Mouse (Mus musculus) heart, embryonic 16.5 days (tissue): Measurements from ENCODE around the gene Wt1. TPM values are rescaled to one million over a fixed set of nuclear protein-coding genes. Genes with fewer than 3 reads are reported as not detected.

ENCODE experiments used
- ATAC-seq: fragments of 200-750 bp; cut with Nextera tagmentation; replicated peaks from 2 replicates; pipeline ENCODE4 v1.8.0; 2017; ENCODE audit warnings: moderate number of reproducible peaks; ENCODE audit not compliant: insufficient read depth, low FRiP score; ENCODE audit errors: extremely low read depth
- H3K27ac ChIP-seq: fragments of 300-500 bp; sonication (generic); 2 replicates; pipeline ENCODE4 v1.5.1; 2014; ENCODE audit warnings: mild to moderate bottlenecking, low read length, control low read depth, moderate library complexity
- H3K27me3 ChIP-seq: fragments of 300-500 bp; sonication (generic); 2 replicates; pipeline ENCODE4 v1.6.1; 2014; ENCODE audit warnings: low read length, mixed read lengths; ENCODE audit not compliant: control insufficient read depth, insufficient read depth
- H3K36me3 ChIP-seq: fragments of 300-500 bp; sonication (generic); 2 replicates; pipeline ENCODE4 v1.6.1; 2014; ENCODE audit not compliant: control insufficient read depth, insufficient read depth
- H3K4me1 ChIP-seq: fragments of 300-500 bp; sonication (generic); 2 replicates; pipeline ENCODE4 v1.6.1; 2014; ENCODE audit warnings: low read length, mixed read lengths; ENCODE audit not compliant: control insufficient read depth, insufficient read depth
- H3K4me2 ChIP-seq: fragments of 300-500 bp; sonication (generic); 2 replicates; pipeline ENCODE4 v1.6.1; 2014; ENCODE audit warnings: low read depth, mild to moderate bottlenecking, control low read depth, low read length
- H3K4me3 ChIP-seq: fragments of 300-500 bp; sonication (generic); 2 replicates; pipeline ENCODE4 v1.5.1; 2014; ENCODE audit warnings: mild to moderate bottlenecking, control low read depth, low read length
- H3K9ac ChIP-seq: fragments of 300-500 bp; sonication (generic); 2 replicates; pipeline ENCODE4 v1.6.1; 2014; ENCODE audit warnings: low read length, control low read depth
- H3K9me3 ChIP-seq: fragments of 300-500 bp; sonication (generic); replicated peaks from 2 replicates; pipeline ENCODE4 v1.6.1; 2016; ENCODE audit warnings: low read length; ENCODE audit not compliant: control insufficient read depth
- WGBS: fragments of 180-500 bp; shearing (Covaris S2); extraction: QIAGEN DNeasy Blood & Tissue Kit; methylation state at CpG from one replicate; pipeline ENCODE4 v1.1.7; 2014; 5-methylcytosine and 5-hydroxymethylcytosine counted together
- polyA plus RNA-seq: library from polyadenylated mRNA; unstranded; fragments of >200 nt; fragmentation: Nextera tagmentation; extraction: Ambion mirVana; gene quantifications from 2 replicates; pipeline ENCODE4 v1.2.1, GENCODE M21; 2015

Wt1 gene
- polyA plus RNA-seq, 1 experiment from 2014 or later: 22.2 TPM

DNA sequence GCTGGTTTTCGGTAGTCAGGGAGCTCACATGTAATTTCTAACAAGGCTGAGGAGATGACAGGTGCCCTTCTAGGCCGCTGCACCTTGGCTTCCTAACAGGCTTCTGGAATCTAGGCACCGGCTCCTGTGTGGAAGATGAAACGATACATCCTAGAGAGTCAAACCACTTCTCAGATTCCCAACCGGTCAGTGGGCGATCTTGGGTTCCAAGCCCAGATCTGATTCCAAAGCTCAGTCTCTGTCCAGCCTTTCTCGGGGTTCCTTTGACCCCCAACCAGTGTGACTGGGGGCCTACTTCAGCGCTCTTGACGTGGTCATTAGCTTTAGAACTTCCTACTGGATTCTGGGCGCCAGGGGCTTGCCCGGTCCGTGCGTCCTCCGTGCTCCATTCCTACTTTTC, 17.4 kb downstream of the Wt1 start:
- Histone ChIP-seq H3K27ac (no peak overlapping the region), H3K4me1 (peaks cover 10% of the 10 kb centered on the region), H3K4me2 (no peak overlapping the region), H3K9ac (no peak overlapping the region), H3K9me3 (no peaks in the 10 kb centered on the region), H3K4me3 (no peak overlapping the region), H3K27me3 (no peaks in the 10 kb centered on the region; the same call in 1 of the 2 replicates), H3K36me3 (no peaks in the 10 kb centered on the region)
- 87% methylated on average over 14 of the region's 14 CpGs for WGBS
- no peak for ATAC-seq

DNA sequence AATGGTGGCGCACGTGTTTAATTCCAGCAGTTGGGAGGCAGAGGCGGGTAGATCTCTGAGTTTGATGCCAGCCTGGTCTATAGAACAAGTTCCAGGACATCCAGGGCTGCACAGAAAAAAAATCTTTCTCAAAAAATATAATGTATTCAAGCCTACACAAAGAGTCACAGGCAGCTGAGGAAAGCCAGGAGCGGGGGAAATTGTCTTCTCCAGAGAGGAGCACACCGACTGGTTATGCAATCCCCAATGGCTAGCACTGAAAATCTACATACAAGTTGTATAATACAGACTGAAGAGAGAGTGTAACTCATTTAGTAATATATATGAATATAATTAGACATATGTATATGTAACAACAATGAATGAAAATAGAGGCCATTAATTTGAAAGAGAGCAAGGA, 25.2 kb downstream of the Wt1 start:
- Histone ChIP-seq H3K27me3 (no peaks in the 10 kb centered on the region), H3K4me3 (no peak overlapping the region), H3K4me2 (no peak overlapping the region), H3K9me3 (peaks cover 3% of the 10 kb centered on the region; the same call in 1 of the 2 replicates), H3K9ac (no peak overlapping the region), H3K27ac (no peak overlapping the region), H3K36me3 (no peaks in the 10 kb centered on the region; the same call in 1 of the 2 replicates), H3K4me1 (peaks cover 5% of the 10 kb centered on the region; the same call in 1 of the 2 replicates)
- ATAC-seq: no peak
- WGBS: 88% methylated on average over 5 of the region's 5 CpGs

GRCm38 (mm10) chr2:105153046-105153445, 26.7 kb downstream of the Wt1 start:
- no peaks in the 10 kb centered on the region for H3K27me3 ChIP-seq
- no peak for ATAC-seq
- H3K36me3 ChIP-seq: no peaks in the 10 kb centered on the region; the same call in 1 of the 2 replicates
- peaks cover 3% of the 10 kb centered on the region; the same call in 1 of the 2 replicates for H3K9me3 ChIP-seq
- WGBS: 74% methylated on average over 1 of the region's 1 CpGs
- no peaks in the 10 kb centered on the region for H3K4me1 ChIP-seq
- no peak overlapping the region for H3K4me2 ChIP-seq
- no peak overlapping the region for H3K27ac ChIP-seq
- no peak overlapping the region for H3K4me3 ChIP-seq
- no peak overlapping the region for H3K9ac ChIP-seq

GRCm38 (mm10) chr2:105160949-105161348, 34.6 kb downstream of the Wt1 start:
- Histone ChIP-seq H3K4me1 (peaks cover 12% of the 10 kb centered on the region; the same call in 1 of the 2 replicates), H3K4me3 (no peak overlapping the region), H3K27me3 (no peaks in the 10 kb centered on the region), H3K9ac (no peak overlapping the region), H3K36me3 (no peaks in the 10 kb centered on the region), H3K27ac (no peak overlapping the region), H3K9me3 (no peaks in the 10 kb centered on the region), H3K4me2 (no peak overlapping the region)
- ATAC-seq: no peak
- WGBS: 67% methylated on average over 2 of the region's 2 CpGs

- Histone ChIP-seq H3K36me3 (0 out of 2 replicates have a peak, but pooled peaks cover 2% of the 10 kb centered on the region), H3K4me3 (peak overlapping the region; percentile 3; the same call in 1 of the 2 replicates), H3K9ac (no peak overlapping the region; the same call in 1 of the 2 replicates), H3K27me3 (no peaks in the 10 kb centered on the region), H3K4me1 (peaks cover 12% of the 10 kb centered on the region; the same call in 1 of the 2 replicates), H3K4me2 (peak overlapping the region; percentile 49), H3K27ac (no peak overlapping the region; the same call in 1 of the 2 replicates), H3K9me3 (no peaks in the 10 kb centered on the region)
- peak; percentile 69; the same call in 1 of the 2 replicates for ATAC-seq
- 13% methylated on average over 4 of the region's 4 CpGs for WGBS
Measured at GRCm38 (mm10) chr2:105162763-105163162, 36.4 kb downstream of the Wt1 start.

GRCm38 (mm10) chr2:105168137-105168536, 41.8 kb downstream of the Wt1 start:
- Histone ChIP-seq H3K9me3 (no peaks in the 10 kb centered on the region), H3K9ac (no peak overlapping the region), H3K4me2 (no peak overlapping the region), H3K27me3 (no peaks in the 10 kb centered on the region), H3K4me1 (peaks cover 3% of the 10 kb centered on the region; the same call in 1 of the 2 replicates), H3K4me3 (no peak overlapping the region), H3K27ac (no peak overlapping the region), H3K36me3 (0 out of 2 replicates have a peak, but pooled peaks cover 2% of the 10 kb centered on the region)
- WGBS: 68% methylated on average over 3 of the region's 3 CpGs
- ATAC-seq: no peak

GRCm38 (mm10) chr2:105174254-105174653, 47.9 kb downstream of the Wt1 start:
- Histone ChIP-seq H3K36me3 (peaks cover 4% of the 10 kb centered on the region; the same call in 1 of the 2 replicates), H3K9me3 (peaks cover 4% of the 10 kb centered on the region; the same call in 1 of the 2 replicates), H3K4me3 (no peak overlapping the region), H3K27me3 (no peaks in the 10 kb centered on the region), H3K9ac (no peak overlapping the region), H3K4me1 (no peaks in the 10 kb centered on the region), H3K4me2 (no peak overlapping the region), H3K27ac (no peak overlapping the region)
- ATAC-seq: no peak
- WGBS: 63% methylated on average over 2 of the region's 2 CpGs

GRCm38 (mm10) chr2:105178871-105179270, 52.5 kb downstream of the Wt1 start:
- Histone ChIP-seq H3K4me3 (no peak overlapping the region), H3K9me3 (peaks cover 8% of the 10 kb centered on the region; the same call in 1 of the 2 replicates), H3K27me3 (no peaks in the 10 kb centered on the region), H3K27ac (no peak overlapping the region), H3K36me3 (peaks cover 4% of the 10 kb centered on the region; the same call in 1 of the 2 replicates), H3K9ac (no peak overlapping the region), H3K4me2 (no peak overlapping the region), H3K4me1 (no peaks in the 10 kb centered on the region)
- no peak for ATAC-seq
- 82% methylated on average over 12 of the region's 12 CpGs for whole genome bisulfite sequencing

DNA sequence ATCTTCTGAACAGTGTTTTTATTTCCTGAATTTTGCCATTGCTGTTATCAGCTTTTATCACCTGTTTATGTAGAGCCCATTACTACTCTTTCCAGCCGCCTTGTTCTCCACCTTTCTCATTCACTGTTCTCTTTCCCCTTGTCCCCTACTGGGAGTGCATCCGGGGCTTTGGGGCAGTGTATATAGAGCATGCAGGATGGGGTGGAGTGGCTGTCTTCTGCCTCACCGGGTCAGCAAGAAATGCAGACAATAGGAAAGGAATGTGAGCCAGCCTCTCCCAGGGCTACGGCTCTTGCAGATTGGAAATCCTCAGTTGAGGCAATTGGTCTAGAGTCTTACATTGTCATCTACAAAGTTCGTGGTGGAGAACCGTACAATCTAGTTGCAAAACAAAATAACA, 56.2 kb downstream of the Wt1 start:
- no peak overlapping the region for H3K9ac ChIP-seq
- H3K4me2 ChIP-seq: no peak overlapping the region
- no peaks in the 10 kb centered on the region for H3K36me3 ChIP-seq
- no peak overlapping the region for H3K27ac ChIP-seq
- H3K4me1 ChIP-seq: no peaks in the 10 kb centered on the region
- H3K9me3 ChIP-seq: peaks cover 4% of the 10 kb centered on the region; the same call in 1 of the 2 replicates
- H3K4me3 ChIP-seq: no peak overlapping the region
- no peak for ATAC-seq
- no peaks in the 10 kb centered on the region for H3K27me3 ChIP-seq
- WGBS: 41% methylated on average over 6 of the region's 6 CpGs
